Mouse (Mus musculus) liver, adult 2 months (tissue): ENCODE measurements around the gene Hoxb7.

ENCODE experiments used
- CTCF ChIP-seq: fragments of 200-500 bp; IDR thresholded peaks from 2 replicates; pipeline ENCODE4 v1.5.1; 2011; ENCODE audit warnings: low read depth, low read length, control low read depth
- POLR2A ChIP-seq: fragments of 200-500 bp; IDR thresholded peaks from 2 replicates; pipeline ENCODE4 v1.6.1; 2011; ENCODE audit warnings: low read length, control low read depth; ENCODE audit not compliant: insufficient read depth; ENCODE audit errors: extremely low read depth

DNA sequence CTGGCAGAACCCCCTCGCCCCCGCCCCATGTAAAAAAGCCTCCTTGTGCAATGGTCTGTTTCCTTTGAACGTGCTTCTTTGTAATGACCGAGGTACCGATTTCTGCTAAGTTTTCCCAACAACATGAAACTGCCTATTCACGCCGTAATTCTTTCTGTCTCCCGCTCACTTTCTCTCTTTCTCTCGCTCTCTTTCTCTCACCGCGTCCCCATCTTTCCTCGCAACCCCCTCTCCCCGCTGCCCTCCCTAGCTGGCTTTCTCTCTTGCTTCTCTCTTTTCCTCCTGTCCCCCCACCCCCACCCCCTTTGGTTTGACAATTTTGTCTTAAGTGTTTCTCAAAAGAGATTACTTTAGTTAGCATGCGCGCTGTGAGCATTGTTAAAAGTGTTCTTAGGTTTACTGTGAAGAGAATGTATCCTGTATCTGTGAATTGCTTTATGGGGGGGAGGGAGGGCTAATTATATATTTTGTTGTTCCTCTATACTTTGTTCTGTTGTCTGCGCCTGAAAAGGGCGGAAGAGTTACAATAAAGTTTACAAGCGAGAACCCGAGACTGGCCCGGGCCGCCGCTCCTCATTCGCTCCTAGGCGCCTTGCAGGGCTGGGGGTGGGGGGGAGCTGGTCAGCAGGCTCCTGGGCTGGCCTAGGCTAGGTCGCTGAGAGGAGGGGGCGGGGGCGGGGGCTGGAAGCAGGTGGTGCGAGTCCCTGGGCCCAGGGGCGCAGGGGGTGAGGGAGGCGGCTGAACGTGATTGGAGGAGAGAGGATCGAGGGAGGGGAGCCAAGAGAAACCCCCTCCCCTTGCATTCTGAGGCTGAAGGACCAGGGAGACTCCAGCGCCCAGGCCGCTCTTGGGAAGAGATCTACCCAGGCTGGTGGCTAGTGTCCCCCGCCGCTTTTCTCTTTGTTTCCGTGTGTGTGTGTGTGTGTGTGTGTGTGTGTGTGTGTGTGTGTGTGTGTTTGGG, 1.4 kb upstream of the Hoxb7 start:
- no peak for TF ChIP-seq CTCF
- TF ChIP-seq POLR2A = no peak
